Mouse (Mus musculus) frontal cortex, postnatal 14 days (tissue): ENCODE data around the gene F8.
A peak's percentile ranks its signal among the peaks of the same experiment; 100 is the strongest.
"Not testable (repeated sequence)": the region's sequence is repeated elsewhere in the genome, so short reads cannot be mapped to it uniquely, and the experiment has no call there.

ENCODE experiments used
- DNase-seq, 2 experiments: peaks; one replicate each; pipeline ENCODE4 v3.0.0; 2022; ENCODE audit warnings: low spot score in 2 of 2

Gene F8

GRCm38 (mm10) chrX:75382195-75382771 is at the start of gene F8, which contains the start of gene Fundc2:
Gene F8, minus strand, starts transcription at chrX:75382615.
Gene Fundc2, plus strand, starts transcription at chrX:75382399.
- peak; percentile 12 to 55 for DNase-seq

GRCm38 (mm10) chrX:75415936-75416785 is 33.7 kb upstream of the F8 start, which contains the start of the genes Cmc4, Mtcp1 and Brcc3:
Gene Cmc4, minus strand, starts transcription at chrX:75416584.
Gene Mtcp1, minus strand, starts transcription at chrX:75416588.
Gene Brcc3, plus strand, starts transcription at chrX:75416628.
- DNase-seq = peak; percentile 74 to 75

GRCm38 (mm10) chrX:75409711-75410110 is 27.3 kb upstream of the F8 start:
- DNase-seq = no peak

GRCm38 (mm10) chrX:75403350-75403749 is 20.9 kb upstream of the F8 start:
- no peak for DNase-seq

- no peak for DNase-seq
Observed at GRCm38 (mm10) chrX:75402668-75403067, 20.3 kb upstream of the F8 start.

GRCm38 (mm10) chrX:75399471-75399870 is 17.1 kb upstream of the F8 start:
- no peak for DNase-seq

GRCm38 (mm10) chrX:75381699-75382098 is 716 bp downstream of the F8 start:
- no peak for DNase-seq

- DNase-seq = no peak
Observed at GRCm38 (mm10) chrX:75381176-75381575, 1.2 kb downstream of the F8 start.

GRCm38 (mm10) chrX:75376815-75377214 is 5.6 kb downstream of the F8 start:
- no peak for DNase-seq

- DNase-seq = no peak
Observed at GRCm38 (mm10) chrX:75372666-75373425, 9.6 kb downstream of the F8 start.

- DNase-seq = no peak
Observed at GRCm38 (mm10) chrX:75370197-75370596, 12.2 kb downstream of the F8 start.

- DNase-seq = no peak
Observed at GRCm38 (mm10) chrX:75323556-75323955, 58.9 kb downstream of the F8 start.

GRCm38 (mm10) chrX:75271676-75272075 is 110.7 kb downstream of the F8 start:
- DNase-seq = no peak

- not testable (repeated sequence) for DNase-seq
Observed at GRCm38 (mm10) chrX:75233603-75234376, 148.6 kb downstream of the F8 start.

- no peak for DNase-seq
Observed at GRCm38 (mm10) chrX:75231456-75231855, 151.0 kb downstream of the F8 start.

GRCm38 (mm10) chrX:75163670-75164069 is 218.7 kb downstream of the F8 start, which contains the start of gene Smim9:
Gene Smim9, minus strand, starts transcription at chrX:75163770.
- no peak for DNase-seq

- no peak for DNase-seq
Observed at GRCm38 (mm10) chrX:75155576-75156243, 226.7 kb downstream of the F8 start.

GRCm38 (mm10) chrX:75152249-75152648 is 230.2 kb downstream of the F8 start:
- no peak for DNase-seq

GRCm38 (mm10) chrX:75150304-75150703 is 232.1 kb downstream of the F8 start:
- no peak for DNase-seq

- DNase-seq = no peak
Observed at GRCm38 (mm10) chrX:75148414-75148813, 234.0 kb downstream of the F8 start.

GRCm38 (mm10) chrX:75143124-75143555 is 239.3 kb downstream of the F8 start:
- DNase-seq = not testable (repeated sequence)
